Mouse (Mus musculus): ENCODE measurements at regions not wholly inside any gene's neighbourhood (a gene's known extent, or its start where the extent isn't known, plus 50 kb on each side); places are given as distances from the start of the nearest gene placed in this dataset.

- DNase-seq (ENCODE audit: low spot score) = no peak
Measured at GRCm38 (mm10) chr15:31841519-31841918, 239.9 kb downstream of the Fam173b start.

GRCm38 (mm10) chr15:31854764-31855163 is 253.1 kb downstream of the Fam173b start:
- DNase-seq (ENCODE audit: low spot score) = no peak

DNA sequence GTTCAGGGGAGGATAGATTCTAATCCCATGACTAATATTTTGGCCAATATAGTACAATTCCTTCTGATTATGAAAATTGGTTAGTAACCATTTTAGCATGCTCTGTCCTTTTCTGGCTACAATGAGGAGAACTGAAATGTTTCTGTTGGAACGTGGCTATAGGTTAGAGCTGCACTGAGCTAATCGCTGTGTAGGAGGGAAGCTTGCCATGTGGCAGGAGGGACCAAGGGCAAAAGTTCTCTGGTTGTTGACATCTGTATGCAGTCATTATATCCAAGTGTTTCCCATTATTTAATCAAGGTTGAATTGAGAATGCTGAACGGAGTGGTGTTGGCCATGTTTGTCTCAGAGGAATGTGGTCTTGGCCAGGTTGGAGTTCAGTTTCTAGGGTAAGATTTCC is 253.5 kb downstream of the Fam173b start:
- no peak for DNase-seq (ENCODE audit: low spot score)

DNA sequence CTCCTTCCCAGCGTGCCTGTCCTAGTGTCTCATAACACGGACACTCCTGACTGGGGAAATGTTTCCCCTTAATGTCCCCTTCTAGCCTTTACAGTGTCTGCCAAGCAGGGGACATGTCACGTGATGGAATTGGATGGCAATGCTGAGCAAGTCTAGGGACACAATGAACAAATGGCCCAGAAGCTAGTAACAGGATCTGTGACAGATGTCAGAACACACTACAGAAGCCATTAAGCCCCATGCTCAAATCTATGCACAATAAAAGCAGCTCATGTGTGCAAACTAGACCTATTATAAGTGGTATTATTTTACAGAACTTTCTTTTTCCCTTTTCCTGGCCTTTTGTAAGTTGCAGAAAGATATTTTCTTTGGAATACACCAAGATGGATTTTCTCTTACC is 267.4 kb downstream of the Fam173b start:
- DNase-seq (ENCODE audit: low spot score) = no peak

DNA sequence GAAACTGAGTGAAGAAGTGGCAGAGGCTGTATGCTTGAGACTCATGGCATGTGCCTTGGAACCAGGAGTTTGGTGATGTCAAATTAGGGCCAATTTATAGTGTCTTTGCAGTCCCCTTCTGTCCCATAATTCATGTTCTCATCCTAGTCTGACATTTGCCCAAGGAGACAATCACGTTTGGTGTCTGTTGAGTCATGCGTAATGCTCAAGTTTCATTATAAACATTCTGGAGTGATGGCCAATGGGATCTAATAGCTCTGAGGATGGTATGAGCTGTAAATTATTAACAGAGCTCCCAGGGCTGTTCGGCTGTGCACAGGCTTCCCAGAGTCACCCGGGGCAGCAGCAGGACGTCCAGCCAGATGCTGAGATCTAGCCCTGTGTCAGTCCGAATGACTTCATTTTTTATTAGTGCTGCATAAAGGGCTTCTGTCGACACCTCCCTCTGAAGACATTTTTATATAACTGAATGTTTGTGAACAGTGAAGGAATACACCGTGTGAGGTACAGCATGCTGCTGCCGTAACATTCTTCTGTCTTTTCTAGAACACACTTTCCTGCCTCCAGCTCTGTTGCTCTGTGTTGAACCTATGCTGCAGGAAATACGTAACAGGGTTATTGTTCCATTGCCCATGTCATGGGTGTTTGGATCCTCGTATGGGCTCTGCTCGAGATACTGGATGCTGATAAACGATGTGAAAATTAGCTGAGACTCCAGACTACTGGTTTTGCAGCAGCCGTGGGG is 268.2 kb downstream of the Fam173b start:
- no peak for DNase-seq (ENCODE audit: low spot score)

GRCm38 (mm10) chr15:31875436-31875835 is 273.8 kb downstream of the Fam173b start:
- peak; percentile 1 for DNase-seq (ENCODE audit: low spot score)

GRCm38 (mm10) chr15:31880479-31880878 is 278.8 kb downstream of the Fam173b start:
- DNase-seq (ENCODE audit: low spot score) = no peak

- peak; percentile 8 for DNase-seq (ENCODE audit: low spot score)
Measured at GRCm38 (mm10) chr15:31882331-31882730, 280.7 kb downstream of the Fam173b start.

- peak; percentile 2 for DNase-seq (ENCODE audit: low spot score)
Measured at GRCm38 (mm10) chr15:31883516-31883915, 281.9 kb downstream of the Fam173b start.

GRCm38 (mm10) chr15:31898904-31899650 is 278.0 kb upstream of the Tas2r119 start:
- DNase-seq (ENCODE audit: low spot score) = no peak

GRCm38 (mm10) chr15:31900325-31900724 is 276.8 kb upstream of the Tas2r119 start:
- DNase-seq (ENCODE audit: low spot score) = no peak

DNA sequence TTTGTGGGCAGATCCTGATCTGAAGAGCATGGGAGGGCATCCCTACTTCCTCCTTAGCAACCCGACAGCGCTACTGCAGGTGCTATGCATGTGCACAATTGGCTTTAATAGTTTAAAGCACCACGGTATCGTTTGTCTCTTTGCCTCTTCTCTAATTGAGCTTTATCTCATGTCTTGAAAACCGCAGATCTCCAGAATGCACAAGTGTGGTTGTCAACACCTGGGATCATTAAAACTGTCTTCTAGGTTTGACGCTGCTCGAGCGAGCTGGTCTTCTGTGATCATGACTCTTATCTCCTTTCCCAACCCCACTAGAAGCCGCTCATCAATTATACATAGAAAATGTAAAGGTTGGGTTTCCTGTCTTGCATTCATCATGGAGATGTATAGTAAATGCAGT is 268.7 kb upstream of the Tas2r119 start:
- DNase-seq (ENCODE audit: low spot score) = no peak

DNA sequence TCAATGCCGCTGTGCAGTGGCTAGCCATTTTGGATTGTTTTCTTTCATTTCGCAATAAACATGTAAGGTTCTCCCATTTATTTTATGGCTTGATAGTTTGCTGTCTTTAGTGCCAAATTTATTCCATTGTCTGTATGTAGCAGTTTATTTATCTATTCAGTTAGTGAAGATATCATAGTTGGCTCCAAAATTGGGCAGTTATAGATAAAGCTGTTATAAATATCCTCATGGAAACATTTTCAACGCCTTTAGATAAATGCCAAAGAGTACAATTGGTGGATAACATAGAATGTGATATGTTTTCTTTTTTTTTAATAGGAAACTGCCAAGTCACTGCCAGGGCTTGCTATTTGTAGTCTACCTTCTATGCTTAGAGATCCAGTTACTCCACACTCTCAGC is 265.1 kb upstream of the Tas2r119 start:
- no peak for DNase-seq (ENCODE audit: low spot score)

- no peak for DNase-seq (ENCODE audit: low spot score)
Measured at GRCm38 (mm10) chr15:31921485-31921884, 255.6 kb upstream of the Tas2r119 start.

DNA sequence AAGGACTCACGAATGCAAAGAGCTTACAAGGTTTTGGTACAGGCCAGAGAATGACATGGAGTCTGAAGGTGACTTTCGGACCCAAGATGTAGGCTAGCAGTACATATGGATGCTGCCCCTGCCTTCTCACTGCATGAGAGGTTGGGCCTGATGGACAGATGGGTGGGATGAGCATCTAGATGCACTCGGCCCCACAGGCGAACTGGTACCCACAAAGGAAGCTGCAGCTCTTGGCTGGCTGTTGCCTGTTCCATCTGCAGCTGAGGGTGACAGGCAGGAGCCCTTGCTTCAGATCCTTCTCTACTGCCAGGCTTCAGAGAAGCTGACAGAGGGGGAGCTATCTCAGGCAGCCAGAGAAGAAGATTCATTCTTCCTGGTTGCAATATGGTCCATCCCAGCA is 216.8 kb upstream of the Tas2r119 start:
- DNase-seq (ENCODE audit: low spot score) = no peak

DNA sequence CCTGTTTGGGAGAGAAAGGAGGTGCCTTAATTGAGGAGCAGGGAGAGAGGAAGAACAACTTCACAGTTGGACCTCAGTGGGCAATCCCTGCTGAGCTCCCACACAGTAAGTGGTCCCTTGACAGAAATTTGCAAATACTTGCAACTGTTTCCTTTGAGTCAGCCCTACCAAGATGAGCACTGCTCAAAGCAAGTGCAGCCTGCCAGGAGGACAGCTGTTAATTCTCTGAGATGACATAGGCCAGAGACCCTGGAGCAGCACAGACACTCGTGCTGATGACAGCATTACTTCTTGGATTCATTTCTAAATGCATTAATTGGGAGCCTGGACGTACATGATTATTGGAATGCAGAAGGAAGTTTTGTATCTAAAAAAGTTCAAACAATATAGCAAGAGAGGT is 215.1 kb upstream of the Tas2r119 start:
- no peak for DNase-seq (ENCODE audit: low spot score)

DNA sequence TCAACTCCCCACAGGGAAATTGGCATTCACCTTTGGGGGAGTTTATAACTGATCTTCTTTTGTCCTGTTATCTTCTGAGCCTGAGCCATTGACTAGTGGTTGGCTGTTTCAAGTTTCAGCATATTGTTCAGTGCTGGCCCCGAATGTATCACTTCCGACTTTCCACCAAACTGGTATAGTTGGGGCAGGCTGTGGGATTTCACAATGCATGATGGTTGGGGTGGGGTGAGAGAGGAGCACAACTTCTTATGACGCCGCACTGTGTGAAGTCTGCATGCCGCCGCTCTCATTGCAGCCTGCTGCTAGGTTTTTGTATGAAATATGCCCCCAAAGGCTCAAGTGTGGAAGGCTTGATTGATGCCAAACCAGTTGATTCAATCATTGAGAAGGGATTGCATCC is 212.2 kb upstream of the Tas2r119 start:
- no peak for DNase-seq (ENCODE audit: low spot score)

GRCm38 (mm10) chr15:31965542-31965941 is 211.5 kb upstream of the Tas2r119 start:
- no peak for DNase-seq (ENCODE audit: low spot score)

- no peak for DNase-seq (ENCODE audit: low spot score)
Measured at GRCm38 (mm10) chr15:31972891-31973290, 204.2 kb upstream of the Tas2r119 start.

- no peak for DNase-seq (ENCODE audit: low spot score)
Measured at GRCm38 (mm10) chr15:31973889-31974288, 203.2 kb upstream of the Tas2r119 start.

GRCm38 (mm10) chr15:31976461-31976860 is 200.6 kb upstream of the Tas2r119 start:
- no peak for DNase-seq (ENCODE audit: low spot score)

DNA sequence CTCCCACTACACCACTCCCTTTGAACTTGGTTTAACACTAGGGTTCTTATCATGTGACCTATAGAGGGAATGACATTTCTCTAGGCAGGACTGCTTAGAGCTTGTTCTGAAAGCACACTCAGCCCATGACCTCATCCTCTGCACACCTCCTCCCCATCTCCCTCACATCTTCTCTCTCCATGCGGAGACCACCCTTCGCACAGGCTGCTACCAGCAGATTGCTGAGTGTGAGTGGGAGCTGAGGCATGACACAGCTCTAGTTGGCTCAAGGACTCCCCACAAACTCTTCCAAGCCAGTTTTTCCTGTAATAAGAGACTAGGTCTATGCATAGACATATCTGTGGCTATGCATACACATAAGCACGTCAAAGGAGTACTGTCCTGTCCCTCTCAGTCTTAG is 199.5 kb upstream of the Tas2r119 start:
- DNase-seq (ENCODE audit: low spot score) = no peak

DNA sequence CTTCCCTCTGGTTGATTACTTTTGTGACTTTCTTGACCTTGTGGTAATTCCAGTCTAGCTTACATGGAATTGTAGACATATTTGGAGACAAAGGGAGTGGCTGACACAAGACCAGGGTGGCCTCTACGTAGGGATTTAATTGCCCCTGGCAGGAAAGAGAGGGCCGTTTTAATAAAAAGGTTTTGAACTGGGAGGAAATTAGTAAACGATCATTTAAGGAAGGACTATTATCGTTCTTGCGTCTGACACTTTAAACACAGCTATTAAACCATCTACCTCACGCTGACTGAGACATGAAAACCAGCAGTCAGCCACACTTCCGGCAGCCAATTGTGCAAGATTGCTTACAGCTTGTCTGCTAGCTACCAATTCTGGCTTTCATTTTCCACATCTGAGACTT is 197.1 kb upstream of the Tas2r119 start:
- DNase-seq (ENCODE audit: low spot score) = no peak

DNA sequence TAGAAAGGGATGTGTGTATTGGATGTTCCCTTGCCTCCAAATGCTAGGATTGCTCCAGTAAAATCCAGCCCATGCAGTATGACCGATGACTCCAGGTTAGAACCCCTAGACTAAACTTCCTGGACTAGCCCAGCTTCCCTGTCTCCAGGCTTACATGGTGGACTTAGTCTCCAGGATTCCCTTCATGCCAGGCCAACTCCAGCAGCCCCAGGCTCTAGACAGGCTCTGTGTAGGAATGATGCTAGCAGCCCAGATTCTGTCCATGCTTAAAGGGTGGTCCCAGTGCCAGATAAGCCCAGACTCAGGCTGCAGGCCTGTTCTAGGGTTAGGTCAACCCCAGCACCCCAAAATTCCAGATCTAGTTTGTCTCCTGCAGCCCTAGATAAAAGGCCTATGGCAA is 196.3 kb upstream of the Tas2r119 start:
- DNase-seq (ENCODE audit: low spot score) = no peak
